Comparison of ENCODE assay signal across 10 mouse cellular contexts in genomic region chr4:136924529-136924928, GRCm38 (mm10). TPM values are rescaled to one million over a fixed set of nuclear protein-coding genes. Genes with fewer than 3 reads are reported as not detected.
DNase-seq lines count a peak whose midpoint lies in the region; ATAC-seq and TF ChIP-seq lines count a peak whose summit lies in the region.
"Had no signal": no experiment of that assay in that cellular context is flagged by ENCODE, and none has a peak within 500 bp of the region (broad histone marks: within the 10 kb centered on the region; RNA-seq: fewer than 3 reads in every experiment).

No protein-coding gene starts in this region.

- peak; percentile 30 to 83 for DNase-seq in heart, adult 18-20 months

- H3K9me3 ChIP-seq in heart, embryonic 12.5 days (replicated peaks), result no peaks in the 10 kb centered on the region
- H3K9me3 ChIP-seq in kidney, embryonic 16.5 days (ENCODE audit: low read length), result no peaks in the 10 kb centered on the region

- TF ChIP-seq CTCF in C2C12 (IDR thresholded peaks at IDR 0.05; ENCODE audit: control insufficient read depth, insufficient read depth, insufficient read length), result no peak

- 5% methylated on average over 6 of the region's 6 CpGs for WGBS in heart, embryonic 12.5 days
- WGBS in kidney, embryonic 16.5 days, result 5% methylated on average over 6 of the region's 6 CpGs

- no peaks in the 10 kb centered on the region for H3K4me1 ChIP-seq in heart, embryonic 12.5 days (replicated peaks)
- H3K4me1 ChIP-seq in kidney, embryonic 16.5 days (ENCODE audit: insufficient read depth, low read length), result no peaks in the 10 kb centered on the region

- H3K27me3 ChIP-seq in heart, embryonic 12.5 days (replicated peaks), result peaks cover 85% of the 10 kb centered on the region
- H3K27me3 ChIP-seq in C2C12 (ENCODE audit: control insufficient read depth, insufficient read depth, insufficient read length) (peaks cover 10% of the 10 kb centered on the region), myocyte (ENCODE audit: control insufficient read depth, insufficient read depth, insufficient read length) (peaks cover 13% of the 10 kb centered on the region)
- H3K27me3 ChIP-seq in kidney, embryonic 16.5 days (ENCODE audit: insufficient read depth, low read length), result peaks cover 14% of the 10 kb centered on the region

- H3K36me3 ChIP-seq in heart, embryonic 12.5 days, result no peaks in the 10 kb centered on the region
- no peaks in the 10 kb centered on the region for H3K36me3 ChIP-seq in C2C12 (ENCODE audit: control insufficient read depth, insufficient read depth)
- H3K36me3 ChIP-seq in kidney, embryonic 16.5 days (ENCODE audit: insufficient read depth, low read length), result no peaks in the 10 kb centered on the region
- no peaks in the 10 kb centered on the region for H3K36me3 ChIP-seq in myocyte (ENCODE audit: control insufficient read depth, insufficient read depth)

- no peak overlapping the region for H3ac ChIP-seq in C2C12 (ENCODE audit: control insufficient read depth, insufficient read length, low read depth)
- H3ac ChIP-seq in myocyte (ENCODE audit: control insufficient read depth, insufficient read length), result no peak overlapping the region

- no peak overlapping the region for H3K27ac ChIP-seq in heart, embryonic 12.5 days (ENCODE audit: poor library complexity, severe bottlenecking)
- H3K27ac ChIP-seq in kidney, embryonic 16.5 days (ENCODE audit: low read length), result no peak overlapping the region

- no peak overlapping the region for H3K4me2 ChIP-seq in heart, embryonic 12.5 days
- no peak overlapping the region for H3K4me2 ChIP-seq in kidney, embryonic 16.5 days (replicated peaks; ENCODE audit: low read depth, low read length)
- no peak overlapping the region for H3K4me2 ChIP-seq in myocyte (ENCODE audit: low read depth)

- no peak for TF ChIP-seq POLR2A in myocyte (IDR thresholded peaks at IDR 0.05; ENCODE audit: insufficient read length, low read depth)

- no peak overlapping the region for H3K4me3 ChIP-seq in heart, embryonic 12.5 days
- H3K4me3 ChIP-seq in C2C12 (ENCODE audit: insufficient read depth, poor library complexity, severe bottlenecking) (no peak overlapping the region), myocyte (no peak overlapping the region)
- no peak overlapping the region for H3K4me3 ChIP-seq in kidney, embryonic 16.5 days (ENCODE audit: low read length)

- ATAC-seq in heart, embryonic 12.5 days (ENCODE audit: insufficient number of reproducible peaks, low FRiP score), result no peak
- ATAC-seq in common myeloid progenitor, adult 5-6 weeks (replicated peaks; ENCODE audit: low read depth, poor library complexity, severe bottlenecking), result peak; percentile 94
- ATAC-seq in kidney, embryonic 16.5 days (ENCODE audit: low FRiP score, low TSS enrichment), result peak; percentile 39; the same call in 1 of the 2 replicates
- no peak for ATAC-seq in activated CD4-positive, CD25-positive, alpha-beta regulatory T cell, adult 4 months
- ATAC-seq in megakaryocyte, adult 5-6 weeks (ENCODE audit: poor library complexity, severe bottlenecking), result no peak

- no peak overlapping the region for H3K9ac ChIP-seq in heart, embryonic 12.5 days
- no peak overlapping the region for H3K9ac ChIP-seq in kidney, embryonic 16.5 days (replicated peaks; ENCODE audit: low read length)

- H3K79me3 ChIP-seq in C2C12 (ENCODE audit: low read depth), result no peaks in the 10 kb centered on the region

- H3K79me2 ChIP-seq in C2C12 (ENCODE audit: control insufficient read depth, insufficient read depth) (no peaks in the 10 kb centered on the region), myocyte (ENCODE audit: control insufficient read depth, insufficient read depth) (no peaks in the 10 kb centered on the region)

TF ChIP-seq in C2C12, 6 proteins besides CTCF, POLR2A, EP300 and RAD21:
- TF ChIP-seq MYOG (IDR thresholded peaks at IDR 0.05; ENCODE audit: control insufficient read depth, extremely low read depth, insufficient read length) (no peak), MAX (IDR thresholded peaks at IDR 0.05) (peak; percentile 83)

TF ChIP-seq in myocyte, 11 proteins besides CTCF, POLR2A, EP300 and RAD21:
- TF ChIP-seq POLR2AphosphoS2 (IDR thresholded peaks at IDR 0.05; ENCODE audit: insufficient read length, low read depth) (no peak), REST (IDR thresholded peaks at IDR 0.05; ENCODE audit: insufficient read depth, insufficient read length) (peak; percentile 90), MYOD1 (IDR thresholded peaks at IDR 0.05; ENCODE audit: control insufficient read depth in 1 of 3, insufficient read length in 2 of 3, low read depth in 2 of 3) (no peak), USF1 (IDR thresholded peaks at IDR 0.05; ENCODE audit: low read depth) (no peak), MAX (IDR thresholded peaks at IDR 0.05; ENCODE audit: low read depth) (peak; percentile 85), E2F4 (IDR thresholded peaks at IDR 0.05; ENCODE audit: insufficient read depth) (no peak)
TF ChIP-seq in myocyte: peak in this region for 2.

RNA-seq across cellular contexts. Expression of gene C1qa, which starts 25.9 kb away (rescaled TPM):
- 10 to 100 TPM; 44.4 to 55.2 TPM for total RNA-seq in heart, adult 18-20 months (2021)
- 8.6 and 11.2 TPM in 2 replicates for polyA plus RNA-seq in heart, embryonic 12.5 days (2016; fragmentation: Nextera tagmentation; extraction: Ambion mirVana)
- polyA plus RNA-seq in C2C12 (2012; fragmentation: generic; extraction: Trizol) (not detected), myocyte (2012; fragmentation: generic; extraction: Trizol) (not detected)
- total RNA-seq in common myeloid progenitor, adult 5-6 weeks (2017), result 1.5 and 2.7 TPM in 2 replicates
- 21.9 and 26.4 TPM in 2 replicates for polyA plus RNA-seq in kidney, embryonic 16.5 days (2015; fragmentation: Nextera tagmentation; extraction: Ambion mirVana)
- under 1 TPM; 0.83 to 0.97 TPM for polyA plus RNA-seq in activated CD4-positive, CD25-positive, alpha-beta regulatory T cell, adult 4 months (2017; shearing (Covaris generic))
- 1.0 and 2.3 TPM in 2 replicates for total RNA-seq in megakaryocyte, adult 5-6 weeks (2015)
- 0.29 and 1.0 TPM in 2 replicates for total RNA-seq in megakaryocyte, adult 5-6 weeks (2017)
- total RNA-seq: neutrophil, adult 5-6 weeks had no signal

RNA-seq across cellular contexts. Expression of gene C1qc, which starts 31.7 kb away (rescaled TPM):
- total RNA-seq in heart, adult 18-20 months (2021), result 10 to 100 TPM; 36.9 to 41.6 TPM
- polyA plus RNA-seq in heart, embryonic 12.5 days (2016; fragmentation: Nextera tagmentation; extraction: Ambion mirVana), result 9.7 and 11.9 TPM in 2 replicates
- polyA plus RNA-seq in C2C12 (2012; fragmentation: generic; extraction: Trizol) (not detected), myocyte (2012; fragmentation: generic; extraction: Trizol) (not detected)
- total RNA-seq in common myeloid progenitor, adult 5-6 weeks (2017), result 0.63 TPM in 1 of 2 replicates, not detected in the other
- 14.7 and 17.9 TPM in 2 replicates for polyA plus RNA-seq in kidney, embryonic 16.5 days (2015; fragmentation: Nextera tagmentation; extraction: Ambion mirVana)
- under 1 TPM; 0.28 to 0.56 TPM for polyA plus RNA-seq in activated CD4-positive, CD25-positive, alpha-beta regulatory T cell, adult 4 months (2017; shearing (Covaris generic))
- total RNA-seq in megakaryocyte, adult 5-6 weeks (2015), result 0.98 and 1.4 TPM in 2 replicates
- 0.53 and 0.62 TPM in 2 replicates for total RNA-seq in megakaryocyte, adult 5-6 weeks (2017)
- total RNA-seq: neutrophil, adult 5-6 weeks had no signal

RNA-seq across cellular contexts. Expression of gene Epha8, which starts 32.1 kb away (rescaled TPM):
- total RNA-seq in heart, adult 18-20 months (2021), result under 1 TPM in 1 of 2 experiments, not detected in 1; 0.07 TPM
- polyA plus RNA-seq in heart, embryonic 12.5 days (2016; fragmentation: Nextera tagmentation; extraction: Ambion mirVana), result 0.10 and 0.14 TPM in 2 replicates
- 0.01 TPM for polyA plus RNA-seq in C2C12 (2012; fragmentation: generic; extraction: Trizol)
- total RNA-seq in common myeloid progenitor, adult 5-6 weeks (2017), result not detected in 2 replicates
- polyA plus RNA-seq in kidney, embryonic 16.5 days (2015; fragmentation: Nextera tagmentation; extraction: Ambion mirVana), result 0.06 and 0.50 TPM in 2 replicates
- not detected for polyA plus RNA-seq in myocyte (2012; fragmentation: generic; extraction: Trizol)
- not detected for polyA plus RNA-seq in activated CD4-positive, CD25-positive, alpha-beta regulatory T cell, adult 4 months (2017; shearing (Covaris generic))
- total RNA-seq in megakaryocyte, adult 5-6 weeks (2015), result 0.09 TPM in 1 of 2 replicates, not detected in the other
- total RNA-seq in megakaryocyte, adult 5-6 weeks (2017), result 0.16 TPM in 1 of 2 replicates, not detected in the other
- total RNA-seq: neutrophil, adult 5-6 weeks had no signal
- polyA plus RNA-seq: heart, embryonic 16.5 days had no signal

RNA-seq across cellular contexts. Expression of gene C1qb, which starts 38.5 kb away (rescaled TPM):
- 10 to 100 TPM; 42.6 to 54.2 TPM for total RNA-seq in heart, adult 18-20 months (2021)
- 18.8 and 19.3 TPM in 2 replicates for polyA plus RNA-seq in heart, embryonic 12.5 days (2016; fragmentation: Nextera tagmentation; extraction: Ambion mirVana)
- polyA plus RNA-seq in C2C12 (2012; fragmentation: generic; extraction: Trizol), result not detected
- total RNA-seq in common myeloid progenitor, adult 5-6 weeks (2017), result 0.55 TPM in 1 of 2 replicates, not detected in the other
- 40.1 and 44.3 TPM in 2 replicates for polyA plus RNA-seq in kidney, embryonic 16.5 days (2015; fragmentation: Nextera tagmentation; extraction: Ambion mirVana)
- not detected for polyA plus RNA-seq in myocyte (2012; fragmentation: generic; extraction: Trizol)
- polyA plus RNA-seq in activated CD4-positive, CD25-positive, alpha-beta regulatory T cell, adult 4 months (2017; shearing (Covaris generic)), result 1 to 10 TPM; 1.2 to 6.1 TPM
- 2.2 and 3.3 TPM in 2 replicates for total RNA-seq in megakaryocyte, adult 5-6 weeks (2015)
- 1.9 and 2.2 TPM in 2 replicates for total RNA-seq in megakaryocyte, adult 5-6 weeks (2017)
- total RNA-seq: neutrophil, adult 5-6 weeks had no signal

Comparison
In these comparisons a context has a peak if more than half of its experiments do, and no peak if none do; other contexts are left out.
1. ATAC-seq: peak in common myeloid progenitor, adult 5-6 weeks (single experiment) and kidney, embryonic 16.5 days (single experiment); none in heart, embryonic 12.5 days (single experiment), activated CD4-positive, CD25-positive, alpha-beta regulatory T cell, adult 4 months (single experiment) and megakaryocyte, adult 5-6 weeks (single experiment).